Mouse (Mus musculus) erythroblast, adult 5-6 weeks (primary cell): ENCODE measurements around the gene Naa35. TPM values are rescaled to one million over a fixed set of nuclear protein-coding genes. Genes with fewer than 3 reads are reported as not detected.
"Not testable (repeated sequence)": the region's sequence is repeated elsewhere in the genome, so short reads cannot be mapped to it uniquely, and the experiment has no call there.

ENCODE experiments used
- ATAC-seq: replicated peaks from 2 replicates; pipeline ENCODE4 v1.8.0; 2016; ENCODE audit warnings: moderate number of reproducible peaks, mild to moderate bottlenecking, moderate TSS enrichment, inconsistent platforms; ENCODE audit not compliant: poor library complexity, low FRiP score, severe bottlenecking
- total RNA-seq, 2 experiments: library from RNA; stranded (forward) in 1 of 2; stranded (reverse) in 1 of 2; fragments of 150-400 nt in 1 of 2; fragments of 200-764, 138-1000 nt in 1 of 2; gene quantifications; 2 replicates each; pipeline versions ENCODE4 v1.2.3 to v1.2.4; 2015 to 2017; ENCODE audit warnings: low replicate concordance in 2 of 2

Gene Naa35
- total RNA-seq, 2 experiments from 2014 or later = 31.0 to 44.6 TPM

GRCm38 (mm10) chr13:59571107-59571506 lies 14.0 kb upstream of the Naa35 start:
- no peak for ATAC-seq

DNA sequence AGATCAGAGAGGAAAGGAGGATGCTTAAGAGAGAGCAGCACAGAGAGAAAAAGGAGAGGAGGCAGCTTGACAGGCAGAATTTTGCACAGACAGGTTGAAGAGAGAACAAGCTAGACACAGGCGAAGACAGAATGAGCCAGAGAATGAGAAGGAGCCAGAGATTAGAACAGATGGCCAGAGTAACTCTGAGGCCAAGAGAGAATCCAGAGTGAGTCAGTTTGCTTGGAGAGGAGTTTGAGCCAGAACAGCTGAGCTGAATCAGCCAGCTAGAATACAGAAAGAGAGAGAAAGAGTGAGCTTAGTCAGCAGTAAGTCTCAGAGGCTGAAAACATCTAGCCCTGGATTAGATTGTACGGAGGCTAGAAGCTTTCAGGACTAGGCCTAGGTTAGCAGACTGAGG lies 12.5 kb upstream of the Naa35 start:
- no peak for ATAC-seq

DNA sequence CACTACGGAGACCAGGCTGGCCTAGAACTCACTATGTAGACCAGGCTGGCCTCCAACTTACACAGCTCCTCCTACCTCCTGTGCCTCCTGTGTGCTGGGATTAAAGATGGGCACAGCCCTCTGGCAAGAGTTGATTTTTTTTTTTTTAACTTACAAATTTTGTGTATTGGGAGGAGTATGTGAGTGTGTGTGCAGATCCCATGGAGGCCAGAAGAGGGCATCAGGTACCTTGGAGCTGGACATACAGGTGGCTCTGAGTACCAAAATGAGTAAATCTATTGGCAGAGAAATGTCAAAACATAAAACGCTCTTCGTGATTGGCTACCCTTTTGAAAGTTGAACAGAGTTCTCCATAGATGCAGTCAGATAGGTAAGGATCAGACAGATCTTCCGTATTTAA lies 4.1 kb upstream of the Naa35 start:
- ATAC-seq = no peak

DNA sequence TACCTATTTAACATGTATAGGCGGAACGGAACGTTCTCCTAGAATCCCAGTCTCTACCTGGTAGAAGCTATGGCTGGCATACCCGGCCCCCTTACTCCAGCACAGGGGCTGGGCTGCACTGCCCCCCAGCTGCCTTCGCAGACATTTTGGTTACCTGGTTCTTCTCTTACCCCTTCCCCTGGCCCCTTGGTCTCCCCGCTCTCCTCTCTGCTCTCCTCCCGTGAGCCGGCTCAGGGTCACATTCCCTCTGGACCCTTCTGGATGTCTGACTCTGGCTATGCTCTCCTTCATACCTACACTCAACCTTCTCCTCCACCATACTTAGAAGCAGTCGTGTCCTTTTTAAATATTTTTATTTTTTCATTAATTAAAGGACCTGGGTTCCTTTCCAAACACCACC lies 578 bp upstream of the Naa35 start:
- peak; percentile 15 for ATAC-seq

GRCm38 (mm10) chr13:59585648-59586005 lies 568 bp downstream of the Naa35 start:
- peak; percentile 3; the same call in 1 of the 2 replicates for ATAC-seq

DNA sequence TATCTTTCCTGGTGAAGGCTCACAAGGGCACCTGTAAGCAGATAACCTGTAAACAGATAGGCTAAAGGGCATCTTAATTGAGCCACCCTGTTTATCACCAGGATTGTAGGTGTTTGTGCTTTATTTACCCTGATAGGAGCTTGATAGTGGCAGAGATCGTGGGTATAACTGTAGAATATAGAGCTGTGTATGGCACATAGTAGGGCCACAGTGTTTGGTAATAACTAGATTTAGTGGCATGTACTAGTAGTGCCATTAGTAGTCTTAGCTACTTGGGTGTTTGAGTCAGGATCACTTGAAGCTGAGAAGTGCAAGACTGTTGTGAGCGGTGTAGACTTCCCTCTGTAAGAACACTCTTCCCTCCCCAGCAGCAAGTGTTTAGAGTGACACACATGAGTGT lies 2.1 kb downstream of the Naa35 start:
- no peak for ATAC-seq

- no peak for ATAC-seq
Observed at GRCm38 (mm10) chr13:59589672-59590071, 4.6 kb downstream of the Naa35 start.

- no peak for ATAC-seq
Observed at GRCm38 (mm10) chr13:59590691-59591090, 5.6 kb downstream of the Naa35 start.

- not testable (repeated sequence) for ATAC-seq
Observed at GRCm38 (mm10) chr13:59592058-59592457, 7.0 kb downstream of the Naa35 start.

GRCm38 (mm10) chr13:59592630-59593029 lies 7.6 kb downstream of the Naa35 start:
- peak; percentile 61 for ATAC-seq

GRCm38 (mm10) chr13:59603096-59603495 lies 18.0 kb downstream of the Naa35 start:
- no peak for ATAC-seq

- ATAC-seq = no peak
Observed at GRCm38 (mm10) chr13:59604511-59604910, 19.5 kb downstream of the Naa35 start.

- ATAC-seq = no peak
Observed at GRCm38 (mm10) chr13:59605221-59605922, 20.3 kb downstream of the Naa35 start.

DNA sequence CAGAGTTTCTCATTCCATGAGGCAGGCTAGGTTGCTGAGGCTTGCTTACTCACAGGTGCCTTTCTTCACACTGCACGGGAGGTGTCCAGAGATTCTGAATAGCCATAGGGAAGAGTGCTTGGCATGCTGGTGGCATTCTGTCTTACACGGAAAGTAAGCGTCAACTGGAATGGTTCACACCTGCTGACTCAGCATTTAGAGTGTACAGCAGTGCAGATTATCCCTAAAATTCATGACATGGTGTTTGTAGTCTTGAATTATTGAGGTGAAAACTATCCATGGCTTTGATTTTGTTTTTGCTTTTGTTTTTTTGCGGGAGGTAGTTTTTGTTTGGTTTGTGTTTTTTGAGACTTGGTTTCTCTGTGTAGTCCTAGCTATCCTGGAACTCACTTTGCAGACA lies 24.8 kb downstream of the Naa35 start:
- ATAC-seq = no peak

- ATAC-seq = no peak
Observed at GRCm38 (mm10) chr13:59610437-59610836, 25.4 kb downstream of the Naa35 start.

DNA sequence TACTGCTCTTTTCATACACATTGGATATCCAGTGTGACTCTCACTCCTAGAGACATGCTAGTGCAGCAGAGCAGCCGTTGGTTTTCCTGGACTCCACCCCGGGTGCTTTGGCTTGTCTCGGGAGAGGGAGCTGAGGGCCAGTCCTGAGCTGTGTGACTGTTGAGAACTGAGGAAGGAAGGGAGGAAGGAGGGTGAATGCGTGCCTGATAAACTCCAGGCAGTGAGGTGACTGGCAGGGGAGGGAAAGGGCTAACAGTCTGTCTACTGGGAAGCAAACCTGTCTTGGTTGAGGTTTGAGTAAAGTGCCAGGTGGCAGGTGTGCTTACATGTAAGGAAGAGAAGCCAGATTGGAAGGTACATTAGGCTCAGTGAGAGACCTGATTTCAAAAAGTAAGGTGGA lies 28.8 kb downstream of the Naa35 start:
- no peak for ATAC-seq

GRCm38 (mm10) chr13:59615152-59615551 lies 30.1 kb downstream of the Naa35 start:
- no peak for ATAC-seq

GRCm38 (mm10) chr13:59615554-59615953 lies 30.5 kb downstream of the Naa35 start:
- no peak for ATAC-seq

DNA sequence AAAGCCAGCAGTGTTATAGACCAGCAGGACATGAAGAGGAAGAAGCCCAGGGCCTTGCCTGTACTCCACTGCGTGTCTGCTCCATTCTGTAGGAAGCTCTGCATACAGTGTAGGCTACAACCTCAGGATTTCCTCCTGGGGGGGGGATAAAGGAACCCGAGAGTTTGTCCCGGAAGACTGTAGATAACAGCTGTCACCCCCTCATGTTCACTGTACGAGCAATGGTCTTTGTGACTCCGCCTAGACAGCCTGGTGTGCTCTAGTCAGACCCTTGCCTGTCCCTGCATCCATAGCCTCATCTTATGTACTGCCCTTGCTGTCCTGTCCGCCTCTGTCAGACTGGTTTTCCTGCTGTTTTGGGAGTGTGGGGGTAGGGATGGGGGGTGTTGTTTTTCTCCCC lies 33.4 kb downstream of the Naa35 start:
- no peak for ATAC-seq

GRCm38 (mm10) chr13:59621643-59622489 lies 36.8 kb downstream of the Naa35 start:
- no peak for ATAC-seq

DNA sequence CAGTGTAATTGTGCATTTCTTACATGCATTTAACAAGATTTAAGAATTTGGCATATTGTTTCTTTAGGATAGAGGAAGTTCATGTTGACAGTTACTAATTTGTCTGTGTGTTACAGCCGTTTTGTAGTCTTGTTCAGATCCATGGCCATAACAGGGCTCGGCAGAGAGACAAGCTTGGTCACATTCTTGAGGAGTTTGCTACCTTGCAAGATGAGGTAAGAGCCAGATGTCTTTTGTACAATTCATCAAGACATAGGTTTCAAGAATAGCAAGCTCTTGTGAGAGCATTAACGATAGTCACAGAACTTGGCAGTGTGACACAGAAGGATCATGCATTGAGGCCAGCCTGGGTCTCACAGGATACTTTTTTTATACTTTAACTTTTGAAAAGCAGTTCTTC lies 39.3 kb downstream of the Naa35 start:
- ATAC-seq = no peak
